Mouse (Mus musculus): ENCODE results near the gene Tekt5.

DNA sequence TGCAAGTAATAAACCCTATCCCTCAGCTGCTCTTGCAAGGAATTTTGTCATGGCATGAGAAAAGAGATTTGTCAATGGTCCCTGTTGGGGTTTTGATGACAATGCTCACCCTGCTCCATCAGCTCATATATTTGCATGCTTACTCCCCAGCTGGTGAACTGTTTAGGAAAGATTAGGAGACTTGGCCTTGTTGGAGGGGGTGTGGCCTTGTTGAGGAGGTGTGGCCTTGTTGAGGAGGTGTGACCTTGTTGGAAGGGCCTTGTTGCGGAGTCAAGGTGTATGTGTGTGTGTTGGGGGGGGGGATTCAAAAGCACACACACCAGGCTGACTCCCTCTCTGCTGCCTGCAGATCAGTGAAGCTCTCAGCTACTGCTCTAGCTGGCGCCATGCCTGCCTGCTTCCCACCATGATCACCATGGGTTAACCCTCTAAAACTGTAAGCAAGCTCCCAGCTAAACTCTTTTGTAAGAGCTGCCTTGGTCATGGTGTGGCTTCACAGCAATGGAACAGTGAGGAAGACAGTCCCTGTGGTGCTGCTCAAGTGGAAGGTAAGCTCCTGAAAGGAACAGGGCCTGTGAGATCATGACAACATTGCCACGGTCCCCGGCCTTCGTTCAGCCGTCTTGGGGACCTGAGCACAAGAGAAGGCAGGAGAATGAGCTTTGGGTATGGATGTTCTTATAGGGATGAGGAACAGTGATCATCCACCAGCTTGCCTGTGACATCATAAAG lies 6.5 kb downstream of the Tekt5 start:
- TF ChIP-seq POLR2A (IDR thresholded peaks at IDR 0.05; ENCODE audit: low read depth, low read length) (no peak), CTCF (IDR thresholded peaks at IDR 0.05; ENCODE audit: extremely low read depth, insufficient read depth, insufficient read length, insufficient replicate concordance) (no peak)

Measured in spleen, adult 2 months (tissue).